Mouse (Mus musculus) liver, postnatal 0 days (tissue): ENCODE results near the gene Lypd4. TPM values are rescaled to one million over a fixed set of nuclear protein-coding genes. Genes with fewer than 3 reads are reported as not detected.

Experiments used
- ATAC-seq: fragments of 200-750 bp; cut with Nextera tagmentation; 2 replicates; pipeline ENCODE4 v1.8.0; 2017; ENCODE audit warnings: mild to moderate bottlenecking, moderate library complexity
- DNase-seq: peaks from one replicate; pipeline ENCODE4 v3.0.0-alpha.2; 2016
- H3K27ac ChIP-seq: fragments of 300-500 bp; sonication (generic); 2 replicates; pipeline ENCODE4 v1.5.1; 2014; ENCODE audit warnings: antibody characterized with exemption, moderate library complexity, mild to moderate bottlenecking, low read depth
- H3K27me3 ChIP-seq: fragments of 300-500 bp; sonication (generic); 2 replicates; pipeline ENCODE4 v1.6.1; 2014; ENCODE audit warnings: low read length, control low read depth, mixed read lengths; ENCODE audit not compliant: insufficient read depth
- H3K36me3 ChIP-seq: fragments of 300-500 bp; sonication (generic); replicated peaks from 2 replicates; pipeline ENCODE4 v1.6.1; 2014; ENCODE audit warnings: mild to moderate bottlenecking, control low read depth, low read length, moderate library complexity, mixed read lengths; ENCODE audit not compliant: insufficient read depth
- H3K4me1 ChIP-seq: fragments of 300-500 bp; sonication (generic); 2 replicates; pipeline ENCODE4 v1.6.1; 2014; ENCODE audit warnings: antibody characterized with exemption, mild to moderate bottlenecking, control low read depth; ENCODE audit not compliant: insufficient read depth
- H3K4me2 ChIP-seq: fragments of 300-500 bp; sonication (generic); 2 replicates; pipeline ENCODE4 v1.6.1; 2014; ENCODE audit warnings: low read depth, mild to moderate bottlenecking, low read length, moderate library complexity, mixed read lengths
- H3K4me3 ChIP-seq: fragments of 300-500 bp; sonication (generic); 2 replicates; pipeline ENCODE4 v1.5.1; 2014; ENCODE audit warnings: low read depth, low read length
- H3K9ac ChIP-seq: fragments of 300-500 bp; sonication (generic); replicated peaks from 2 replicates; pipeline ENCODE4 v1.6.1; 2014; ENCODE audit warnings: mild to moderate bottlenecking, moderate library complexity
- H3K9me3 ChIP-seq: fragments of 300-500 bp; sonication (generic); 2 replicates; pipeline ENCODE4 v1.6.1; 2016; ENCODE audit warnings: mild to moderate bottlenecking, control low read depth, low read length, mixed read lengths
- CTCF ChIP-seq: sonication (generic); IDR thresholded peaks from 2 replicates; pipeline ENCODE4 v1.5.1; 2016; ENCODE audit warnings: antibody characterized with exemption, low read depth
- EP300 ChIP-seq: IDR thresholded peaks from 2 replicates; pipeline ENCODE4 v1.6.1; 2016; ENCODE audit warnings: antibody characterized with exemption, low read depth, mild to moderate bottlenecking
- WGBS: fragments of 180-500 bp; shearing (Covaris S2); extraction: QIAGEN DNeasy Blood & Tissue Kit; methylation state at CpG from one replicate; pipeline ENCODE4 v1.1.7; 2014; ENCODE audit not compliant: insufficient replicate concordance; 5-methylcytosine and 5-hydroxymethylcytosine counted together
- polyA plus RNA-seq: library from polyadenylated mRNA; unstranded; fragments of >200 nt; fragmentation: Nextera tagmentation; extraction: Ambion mirVana; gene quantifications from 2 replicates; pipeline ENCODE4 v1.2.1, GENCODE M21; 2015

Gene Lypd4
- polyA plus RNA-seq, 1 experiment from 2014 or later: not detected

GRCm38 (mm10) chr7:24864156-24864555 lies 5.6 kb downstream of the Lypd4 start:
- TF ChIP-seq EP300: no peak
- TF ChIP-seq CTCF: no peak
- 26% methylated on average over 6 of the region's 6 CpGs for WGBS
- H3K9me3 ChIP-seq: no peaks in the 10 kb centered on the region
- H3K36me3 ChIP-seq: no peaks in the 10 kb centered on the region
- peaks cover 7% of the 10 kb centered on the region for H3K4me1 ChIP-seq
- no peak for DNase-seq
- no peak for ATAC-seq
- no peak overlapping the region for H3K4me2 ChIP-seq
- no peaks in the 10 kb centered on the region for H3K27me3 ChIP-seq
- no peak overlapping the region for H3K4me3 ChIP-seq
- H3K27ac ChIP-seq: no peak overlapping the region
- no peak overlapping the region for H3K9ac ChIP-seq

- no peak overlapping the region for H3K9ac ChIP-seq
- 53% methylated on average over 4 of the region's 4 CpGs for WGBS
- H3K9me3 ChIP-seq: no peaks in the 10 kb centered on the region
- no peak overlapping the region for H3K4me3 ChIP-seq
- DNase-seq (no peak), ATAC-seq (no peak)
- no peak overlapping the region for H3K27ac ChIP-seq
- H3K4me1 ChIP-seq: peaks cover 10% of the 10 kb centered on the region
- no peaks in the 10 kb centered on the region for H3K27me3 ChIP-seq
- H3K4me2 ChIP-seq: no peak overlapping the region
- TF ChIP-seq CTCF: no peak
- no peak for TF ChIP-seq EP300
- H3K36me3 ChIP-seq: no peaks in the 10 kb centered on the region
Observed at GRCm38 (mm10) chr7:24862853-24863252, 6.9 kb downstream of the Lypd4 start.

- Histone ChIP-seq H3K9ac (no peak within 1 kb of the TSS), H3K4me2 (no peak within 1 kb of the TSS), H3K9me3 (no peaks in the 10 kb centered on the region), H3K36me3 (no peaks in the 10 kb centered on the region), H3K4me1 (peaks cover 12% of the 10 kb centered on the region), H3K27ac (no peak within 1 kb of the TSS), H3K27me3 (no peaks in the 10 kb centered on the region), H3K4me3 (no peak within 1 kb of the TSS)
- ATAC-seq (no peak), DNase-seq (no peak)
- WGBS: 80% methylated on average over 7 of the region's 7 CpGs
- TF ChIP-seq EP300: no peak
Observed at GRCm38 (mm10) chr7:24861913-24862312, 7.8 kb downstream of the Lypd4 start, which contains the start of gene Gm9844. Gene Gm9844, plus strand, starts transcription at chr7:24862213.

- Histone ChIP-seq H3K4me1 (peaks cover 18% of the 10 kb centered on the region), H3K4me3 (no peak overlapping the region), H3K27me3 (no peaks in the 10 kb centered on the region), H3K9me3 (no peaks in the 10 kb centered on the region), H3K27ac (peak overlapping the region; percentile 79), H3K4me2 (peak overlapping the region; percentile 38; the same call in 1 of the 2 replicates), H3K9ac (peak overlapping the region; percentile 40), H3K36me3 (no peaks in the 10 kb centered on the region)
- 47% methylated on average over 5 of the region's 5 CpGs for WGBS
- DNase-seq (peak; percentile 57), ATAC-seq (peak; percentile 99)
- TF ChIP-seq EP300 (peak; percentile 84), CTCF (no peak)
Observed at GRCm38 (mm10) chr7:24859234-24859633, 10.5 kb downstream of the Lypd4 start.

GRCm38 (mm10) chr7:24856460-24857120 lies 13.2 kb downstream of the Lypd4 start:
- no peak overlapping the region for H3K27ac ChIP-seq
- DNase-seq (no peak), ATAC-seq (no peak)
- 50% methylated on average over 6 of the region's 6 CpGs for WGBS
- H3K4me1 ChIP-seq: peaks cover 35% of the 10 kb centered on the region
- no peak overlapping the region for H3K4me3 ChIP-seq
- H3K4me2 ChIP-seq: no peak overlapping the region
- no peak overlapping the region for H3K9ac ChIP-seq
- no peaks in the 10 kb centered on the region for H3K36me3 ChIP-seq
- no peaks in the 10 kb centered on the region for H3K9me3 ChIP-seq
- no peaks in the 10 kb centered on the region for H3K27me3 ChIP-seq
- TF ChIP-seq CTCF: no peak
- no peak for TF ChIP-seq EP300

GRCm38 (mm10) chr7:24853695-24854094 lies 16.0 kb downstream of the Lypd4 start:
- TF ChIP-seq EP300 (no peak), CTCF (no peak)
- no peaks in the 10 kb centered on the region for H3K36me3 ChIP-seq
- H3K9me3 ChIP-seq: no peaks in the 10 kb centered on the region
- H3K27ac ChIP-seq: peak overlapping the region; percentile 95
- H3K9ac ChIP-seq: peak overlapping the region; percentile 33
- no peak overlapping the region for H3K4me3 ChIP-seq
- H3K4me2 ChIP-seq: peak overlapping the region; percentile 67; the same call in 1 of the 2 replicates
- H3K4me1 ChIP-seq: peaks cover 33% of the 10 kb centered on the region
- no peak for DNase-seq
- no peaks in the 10 kb centered on the region for H3K27me3 ChIP-seq
- WGBS: 51% methylated on average over 7 of the region's 7 CpGs
- ATAC-seq: no peak

- Histone ChIP-seq H3K4me3 (no peak overlapping the region), H3K9me3 (no peaks in the 10 kb centered on the region), H3K9ac (peak overlapping the region; percentile 33), H3K27me3 (no peaks in the 10 kb centered on the region), H3K4me2 (peak overlapping the region; percentile 67), H3K27ac (peak overlapping the region; percentile 95), H3K4me1 (peaks cover 33% of the 10 kb centered on the region), H3K36me3 (no peaks in the 10 kb centered on the region)
- no peak for TF ChIP-seq CTCF
- TF ChIP-seq EP300: no peak
- ATAC-seq (peak; percentile 61), DNase-seq (no peak)
Observed at GRCm38 (mm10) chr7:24853233-24853563, 16.5 kb downstream of the Lypd4 start.
